Mouse (Mus musculus): Measurements from ENCODE around the gene Ankrd6. TPM values are rescaled to one million over a fixed set of nuclear protein-coding genes. Genes with fewer than 3 reads are reported as not detected.

The Ankrd6 gene
- polyA plus RNA-seq, 1 experiment from 2014 or later, result 8.3 TPM

GRCm38 (mm10) chr4:32909241-32909979, 41.2 kb downstream of the Ankrd6 start:
- H3K27ac ChIP-seq, result no peak overlapping the region
- 45% methylated on average over 3 of the region's 3 CpGs for WGBS
- no peak overlapping the region for H3K4me3 ChIP-seq

GRCm38 (mm10) chr4:32907631-32908030, 43.0 kb downstream of the Ankrd6 start:
- Histone ChIP-seq H3K27ac (peak overlapping the region; percentile 57; the same call in 1 of the 2 replicates), H3K27me3 (ENCODE audit: insufficient read depth, poor library complexity, severe bottlenecking) (no peaks in the 10 kb centered on the region), H3K9me3 (no peaks in the 10 kb centered on the region), H3K4me3 (no peak overlapping the region), H3K4me1 (peaks cover 48% of the 10 kb centered on the region), H3K36me3 (no peaks in the 10 kb centered on the region)
- no peak for DNase-seq (ENCODE audit: low spot score)
- WGBS, result 59% methylated on average over 3 of the region's 3 CpGs

More at GRCm38 (mm10) chr4:32909241-32909979, 41.2 kb downstream of the Ankrd6 start:
- no peaks in the 10 kb centered on the region for H3K36me3 ChIP-seq
- H3K27me3 ChIP-seq (ENCODE audit: insufficient read depth, poor library complexity, severe bottlenecking), result no peaks in the 10 kb centered on the region
- DNase-seq (ENCODE audit: low spot score), result peak; percentile 94
- H3K9me3 ChIP-seq, result no peaks in the 10 kb centered on the region
- peaks cover 46% of the 10 kb centered on the region for H3K4me1 ChIP-seq

DNA sequence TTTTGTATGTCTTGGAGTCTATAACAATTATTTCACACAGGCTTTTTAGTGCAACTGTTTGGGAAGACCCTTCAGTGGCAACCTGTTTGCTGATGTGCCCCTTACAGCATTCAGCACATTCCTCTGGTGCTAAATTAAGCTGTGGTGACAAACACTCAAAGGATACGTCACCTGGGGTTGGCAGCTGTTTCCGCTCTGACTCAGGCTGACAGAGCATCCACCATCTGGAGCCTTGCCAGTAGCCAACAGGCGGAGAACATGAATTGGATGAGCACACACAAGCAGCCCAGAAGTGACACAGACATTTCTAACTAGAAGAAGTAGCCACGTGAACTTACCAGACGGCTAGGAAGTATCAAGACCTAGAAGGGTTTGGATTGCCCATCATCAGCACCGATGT, 44.0 kb downstream of the Ankrd6 start:
- Histone ChIP-seq H3K27ac (peak overlapping the region; percentile 5; the same call in 1 of the 2 replicates), H3K9me3 (no peaks in the 10 kb centered on the region), H3K27me3 (ENCODE audit: insufficient read depth, poor library complexity, severe bottlenecking) (no peaks in the 10 kb centered on the region), H3K4me3 (no peak overlapping the region), H3K4me1 (peaks cover 48% of the 10 kb centered on the region), H3K36me3 (no peaks in the 10 kb centered on the region)
- DNase-seq (ENCODE audit: low spot score), result peak; percentile 89
- 44% methylated on average over 6 of the region's 6 CpGs for WGBS

- no peak overlapping the region for H3K4me3 ChIP-seq
- 100% methylated on average over 2 of the region's 2 CpGs for WGBS
- no peaks in the 10 kb centered on the region for H3K9me3 ChIP-seq
- DNase-seq (ENCODE audit: low spot score), result no peak
- H3K4me1 ChIP-seq, result peaks cover 48% of the 10 kb centered on the region
- peak overlapping the region; percentile 12; the same call in 1 of the 2 replicates for H3K27ac ChIP-seq
- H3K36me3 ChIP-seq, result no peaks in the 10 kb centered on the region
- no peaks in the 10 kb centered on the region for H3K27me3 ChIP-seq (ENCODE audit: insufficient read depth, poor library complexity, severe bottlenecking)
These were observed 44.7 kb downstream of the Ankrd6 start for GRCm38 (mm10) chr4:32905913-32906312.

DNA sequence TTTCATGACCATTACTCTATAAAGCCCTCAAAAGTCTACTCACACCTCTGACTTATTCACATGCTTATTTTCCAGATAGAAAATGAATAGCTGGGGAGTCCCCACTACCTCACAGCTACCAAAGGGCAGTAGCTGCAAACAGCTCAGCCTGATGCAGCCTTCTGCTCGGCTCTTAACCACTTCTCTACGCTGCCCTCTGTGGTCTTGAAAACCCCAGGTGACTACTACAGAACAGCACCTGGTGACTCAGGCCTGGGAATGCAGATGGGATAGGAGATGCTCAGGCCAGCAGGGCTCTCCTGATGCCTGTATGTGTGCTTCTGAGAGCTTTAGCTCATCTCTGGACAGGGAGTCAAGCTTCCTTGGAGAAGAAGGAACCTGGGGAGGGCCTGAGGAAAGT, 45.3 kb downstream of the Ankrd6 start:
- whole genome bisulfite sequencing, result 61% methylated on average over 2 of the region's 2 CpGs
- peak overlapping the region; percentile 12 for H3K27ac ChIP-seq
- no peaks in the 10 kb centered on the region for H3K27me3 ChIP-seq (ENCODE audit: insufficient read depth, poor library complexity, severe bottlenecking)

GRCm38 (mm10) chr4:32903826-32904225, 46.8 kb downstream of the Ankrd6 start:
- no peak for DNase-seq (ENCODE audit: low spot score)
- Histone ChIP-seq H3K36me3 (no peaks in the 10 kb centered on the region), H3K9me3 (no peaks in the 10 kb centered on the region), H3K27ac (no peak overlapping the region), H3K4me1 (peaks cover 43% of the 10 kb centered on the region), H3K27me3 (ENCODE audit: insufficient read depth, poor library complexity, severe bottlenecking) (no peaks in the 10 kb centered on the region), H3K4me3 (no peak overlapping the region)
- 89% methylated on average over 7 of the region's 7 CpGs for WGBS

More for the DNA sequence above, 45.3 kb downstream of the Ankrd6 start:
- Histone ChIP-seq H3K36me3 (no peaks in the 10 kb centered on the region), H3K4me1 (peaks cover 48% of the 10 kb centered on the region), H3K9me3 (no peaks in the 10 kb centered on the region), H3K4me3 (no peak overlapping the region)
- no peak for DNase-seq (ENCODE audit: low spot score)

- no peaks in the 10 kb centered on the region for H3K27me3 ChIP-seq (ENCODE audit: insufficient read depth, poor library complexity, severe bottlenecking)
- no peaks in the 10 kb centered on the region for H3K4me1 ChIP-seq
- H3K4me3 ChIP-seq, result no peak overlapping the region
- DNase-seq (ENCODE audit: low spot score), result no peak
- H3K9me3 ChIP-seq, result peaks cover 12% of the 10 kb centered on the region
- peaks cover 12% of the 10 kb centered on the region for H3K36me3 ChIP-seq
- WGBS, result 75% methylated on average over 4 of the region's 4 CpGs
- no peak overlapping the region for H3K27ac ChIP-seq
These were observed 51.6 kb downstream of the Ankrd6 start for GRCm38 (mm10) chr4:32899051-32899450.

GRCm38 (mm10) chr4:32891341-32891740, 59.3 kb downstream of the Ankrd6 start:
- Histone ChIP-seq H3K9me3 (peaks cover 27% of the 10 kb centered on the region), H3K27ac (0 out of 2 replicates have a peak overlapping the region, but pooled peaks have one; percentile 24), H3K4me1 (peaks cover 24% of the 10 kb centered on the region), H3K4me3 (no peak overlapping the region), H3K36me3 (peaks cover 23% of the 10 kb centered on the region), H3K27me3 (ENCODE audit: insufficient read depth, poor library complexity, severe bottlenecking) (no peaks in the 10 kb centered on the region)
- no peak for DNase-seq (ENCODE audit: low spot score)
- WGBS, result 91% methylated on average over 10 of the region's 10 CpGs

DNA sequence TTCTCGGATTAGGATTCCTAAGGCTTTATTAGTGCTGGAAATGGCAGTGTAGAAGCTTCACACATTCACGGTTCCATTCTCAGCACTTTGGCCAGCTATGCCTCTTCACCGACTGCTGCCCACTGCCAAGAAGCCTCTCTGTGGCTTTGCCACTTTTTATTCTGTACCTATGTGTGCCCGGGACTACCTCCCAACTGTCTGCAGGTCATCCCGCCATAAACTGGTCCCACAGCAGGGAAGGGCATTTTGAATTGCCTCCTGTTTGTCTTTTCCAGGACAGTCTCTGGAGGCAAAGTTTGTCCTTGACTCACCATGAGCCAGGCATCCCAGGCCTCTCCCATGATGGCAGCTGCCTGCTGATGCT, 59.9 kb downstream of the Ankrd6 start:
- peaks cover 27% of the 10 kb centered on the region for H3K9me3 ChIP-seq
- WGBS, result 83% methylated on average over 5 of the region's 5 CpGs

DNA sequence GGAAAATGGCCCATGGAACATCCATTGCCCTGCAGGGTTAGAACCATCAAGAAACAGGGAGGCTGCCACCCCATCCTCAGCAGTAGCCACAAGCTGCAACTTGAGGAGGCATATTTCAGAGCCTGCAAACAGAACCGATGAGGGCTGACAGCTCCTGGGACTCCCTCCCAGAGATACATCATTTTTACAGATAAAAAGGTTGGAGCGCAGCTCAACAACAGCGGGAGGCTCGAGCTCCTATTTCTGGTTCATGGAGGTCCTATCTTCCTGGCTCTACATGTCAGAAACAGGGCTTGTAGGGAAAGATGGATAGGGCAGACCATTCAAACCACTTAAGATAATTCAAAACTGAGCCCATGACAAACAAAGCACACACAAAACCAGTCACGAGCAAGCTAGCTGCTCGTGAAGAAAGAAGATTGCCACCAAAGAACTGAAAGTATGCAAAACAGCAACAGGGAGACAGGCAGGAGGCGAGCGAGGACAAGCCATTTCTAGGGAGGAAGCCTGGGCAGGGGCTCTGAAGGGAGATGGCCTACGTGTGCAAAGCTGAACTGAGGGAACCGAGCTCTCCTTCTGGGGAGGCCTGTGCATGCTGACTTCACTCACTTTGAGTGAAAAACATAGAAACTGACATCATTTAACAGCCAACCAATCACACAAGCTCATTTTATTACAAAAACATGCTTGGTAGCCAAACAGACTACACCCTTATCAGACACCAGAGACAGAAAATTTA, 60.5 kb downstream of the Ankrd6 start:
- H3K4me3 ChIP-seq, result no peak overlapping the region
- no peak for DNase-seq (ENCODE audit: low spot score)
- peaks cover 24% of the 10 kb centered on the region for H3K4me1 ChIP-seq
- H3K36me3 ChIP-seq, result peaks cover 22% of the 10 kb centered on the region
- peak overlapping the region; percentile 50; the same call in 1 of the 2 replicates for H3K27ac ChIP-seq
- H3K27me3 ChIP-seq (ENCODE audit: insufficient read depth, poor library complexity, severe bottlenecking), result no peaks in the 10 kb centered on the region
- peaks cover 26% of the 10 kb centered on the region for H3K9me3 ChIP-seq
- 30% methylated on average over 10 of the region's 10 CpGs for WGBS

More for the DNA sequence above, 59.9 kb downstream of the Ankrd6 start:
- DNase-seq (ENCODE audit: low spot score), result no peak
- Histone ChIP-seq H3K27ac (peak overlapping the region; percentile 50; the same call in 1 of the 2 replicates), H3K4me1 (peaks cover 24% of the 10 kb centered on the region), H3K36me3 (peaks cover 23% of the 10 kb centered on the region), H3K4me3 (no peak overlapping the region), H3K27me3 (ENCODE audit: insufficient read depth, poor library complexity, severe bottlenecking) (no peaks in the 10 kb centered on the region)

DNA sequence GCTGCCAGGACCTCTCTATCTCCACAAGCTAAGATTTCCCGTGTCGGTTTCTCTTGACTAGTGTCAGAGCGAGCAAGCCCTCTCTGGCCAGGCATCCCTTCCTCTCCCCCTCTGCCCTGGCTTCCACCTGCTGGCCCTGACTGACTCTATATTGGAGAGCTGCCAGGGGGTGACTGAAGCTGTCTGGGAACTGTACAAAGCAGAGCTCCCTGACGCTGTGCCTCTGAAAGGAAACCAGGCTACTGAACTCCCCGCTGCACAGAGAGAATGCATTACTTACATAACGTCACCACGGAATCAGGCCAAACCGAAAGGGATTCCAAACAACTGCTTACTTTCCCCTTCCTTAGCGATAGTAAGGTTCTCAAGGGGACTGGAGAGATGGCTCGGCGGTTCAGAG, 61.4 kb downstream of the Ankrd6 start:
- H3K27ac ChIP-seq, result no peak overlapping the region
- 62% methylated on average over 11 of the region's 11 CpGs for WGBS
- DNase-seq (ENCODE audit: low spot score), result no peak
- H3K36me3 ChIP-seq, result peaks cover 13% of the 10 kb centered on the region; the same call in 1 of the 2 replicates
- peaks cover 24% of the 10 kb centered on the region for H3K4me1 ChIP-seq
- no peaks in the 10 kb centered on the region for H3K27me3 ChIP-seq (ENCODE audit: insufficient read depth, poor library complexity, severe bottlenecking)
- peaks cover 17% of the 10 kb centered on the region for H3K9me3 ChIP-seq
- no peak overlapping the region for H3K4me3 ChIP-seq

GRCm38 (mm10) chr4:32886479-32886878, 64.2 kb downstream of the Ankrd6 start:
- H3K27me3 ChIP-seq (ENCODE audit: insufficient read depth, poor library complexity, severe bottlenecking), result no peaks in the 10 kb centered on the region
- peaks cover 24% of the 10 kb centered on the region for H3K4me1 ChIP-seq
- H3K9me3 ChIP-seq, result no peaks in the 10 kb centered on the region
- WGBS, result 90% methylated on average over 3 of the region's 3 CpGs
- H3K4me3 ChIP-seq, result no peak overlapping the region
- H3K36me3 ChIP-seq, result peaks cover 4% of the 10 kb centered on the region; the same call in 1 of the 2 replicates
- H3K27ac ChIP-seq, result no peak overlapping the region
- DNase-seq (ENCODE audit: low spot score), result no peak

DNA sequence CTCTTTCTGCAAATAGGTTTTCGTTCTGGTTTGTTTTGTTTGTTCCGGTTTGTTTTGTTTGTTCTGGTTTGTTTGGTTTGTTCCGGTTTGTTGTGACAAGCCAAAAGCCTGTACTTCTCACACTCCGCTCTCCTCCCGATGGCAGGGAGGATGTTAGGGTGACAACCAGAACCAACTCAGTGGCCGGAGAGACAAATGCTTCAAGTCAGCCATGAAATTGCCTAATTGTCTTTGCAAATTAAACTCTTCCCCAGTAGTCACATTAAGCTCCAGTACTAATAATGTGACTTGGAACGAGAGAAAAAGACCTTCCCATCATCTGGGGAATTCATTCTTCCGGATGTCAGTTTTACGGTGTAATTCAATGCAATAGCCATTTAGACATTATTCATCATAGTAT, 66.0 kb downstream of the Ankrd6 start:
- WGBS, result 69% methylated on average over 9 of the region's 9 CpGs
- Histone ChIP-seq H3K36me3 (peaks cover 4% of the 10 kb centered on the region; the same call in 1 of the 2 replicates), H3K4me1 (peaks cover 7% of the 10 kb centered on the region), H3K9me3 (no peaks in the 10 kb centered on the region), H3K27me3 (ENCODE audit: insufficient read depth, poor library complexity, severe bottlenecking) (no peaks in the 10 kb centered on the region), H3K4me3 (no peak overlapping the region), H3K27ac (no peak overlapping the region)
- DNase-seq (ENCODE audit: low spot score), result no peak

All from heart, embryonic 10.5 days (tissue).